Mouse (Mus musculus) mouse embryonic stem cell (cell line): ENCODE results near the gene Adam15.

Source experiments
- in situ Hi-C, 2 experiments: fragments of 300-500 bp; cut with MboI; formaldehyde crosslinking; loops; 1 replicate in 1 of 2; 3 replicates in 1 of 2; pipeline ENCODE4 v1.14.3; 2019 to 2020; ENCODE audit warnings: low sequenced_read_pairs in 2 of 2, low pct_unique_long_range_greater_than_20kb in 1 of 2, mixed read lengths in 1 of 2; ENCODE audit not compliant: unreplicated experiment in 1 of 2

Adam15 gene

DNA sequence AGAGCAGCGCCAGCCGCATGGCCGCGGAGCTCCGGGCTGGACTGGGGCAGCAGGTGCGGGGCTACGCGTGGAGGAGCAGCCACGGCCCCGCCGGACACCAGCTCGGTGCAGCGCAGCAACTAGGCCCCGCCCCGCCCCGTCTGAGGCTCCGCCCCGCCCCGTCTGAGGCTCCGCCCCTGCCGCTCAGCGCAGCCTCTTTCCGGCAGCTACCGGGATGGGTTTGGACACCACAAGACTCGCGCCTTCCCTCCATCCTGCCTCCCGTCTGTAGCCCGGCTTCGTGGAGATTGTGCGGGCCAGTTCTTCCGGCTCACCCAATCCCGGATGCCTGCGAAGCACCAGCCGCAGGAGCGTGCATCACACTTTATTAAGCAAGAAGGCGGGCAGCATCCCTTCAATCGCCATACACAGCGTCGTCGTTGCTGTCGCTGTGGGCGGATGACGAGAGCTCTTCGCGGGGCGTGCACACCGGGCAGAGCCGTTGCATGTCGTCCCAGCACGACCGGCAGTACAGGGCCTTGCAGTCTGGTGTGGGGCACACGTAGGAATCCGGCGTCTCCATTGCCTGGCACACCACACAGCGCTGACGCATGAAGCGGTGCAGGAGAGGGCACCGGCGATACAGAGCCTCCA is at the start of gene Adam15:
TSS of gene Adam15 (minus strand) at position 128 of the 633 bp plus-strand sequence.
- in situ Hi-C loops, result loop anchor here in 1 of 2 experiments (10.0 kb wide), 1 partner anchor 135 kb away; no protein-coding TSS in a partner anchor

DNA sequence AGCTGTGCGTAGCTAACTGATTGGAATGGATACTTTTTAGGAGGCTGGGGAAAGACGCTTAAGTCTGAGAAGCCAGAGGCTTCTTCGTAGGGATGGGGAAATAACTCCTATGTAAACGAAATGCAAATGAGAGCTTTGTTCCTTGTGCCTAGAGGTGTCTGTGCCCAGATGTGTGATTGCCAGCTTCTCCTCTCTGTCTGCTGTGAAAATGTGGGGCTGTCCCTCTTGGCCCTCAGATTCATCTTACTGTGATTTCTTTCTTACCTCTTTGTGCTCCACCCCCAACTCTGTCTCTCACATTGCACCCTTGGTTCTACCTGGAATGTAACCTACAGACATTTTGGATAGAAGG is 46.8 kb upstream of the Adam15 start:
- in situ Hi-C loops, result no loop called here

DNA sequence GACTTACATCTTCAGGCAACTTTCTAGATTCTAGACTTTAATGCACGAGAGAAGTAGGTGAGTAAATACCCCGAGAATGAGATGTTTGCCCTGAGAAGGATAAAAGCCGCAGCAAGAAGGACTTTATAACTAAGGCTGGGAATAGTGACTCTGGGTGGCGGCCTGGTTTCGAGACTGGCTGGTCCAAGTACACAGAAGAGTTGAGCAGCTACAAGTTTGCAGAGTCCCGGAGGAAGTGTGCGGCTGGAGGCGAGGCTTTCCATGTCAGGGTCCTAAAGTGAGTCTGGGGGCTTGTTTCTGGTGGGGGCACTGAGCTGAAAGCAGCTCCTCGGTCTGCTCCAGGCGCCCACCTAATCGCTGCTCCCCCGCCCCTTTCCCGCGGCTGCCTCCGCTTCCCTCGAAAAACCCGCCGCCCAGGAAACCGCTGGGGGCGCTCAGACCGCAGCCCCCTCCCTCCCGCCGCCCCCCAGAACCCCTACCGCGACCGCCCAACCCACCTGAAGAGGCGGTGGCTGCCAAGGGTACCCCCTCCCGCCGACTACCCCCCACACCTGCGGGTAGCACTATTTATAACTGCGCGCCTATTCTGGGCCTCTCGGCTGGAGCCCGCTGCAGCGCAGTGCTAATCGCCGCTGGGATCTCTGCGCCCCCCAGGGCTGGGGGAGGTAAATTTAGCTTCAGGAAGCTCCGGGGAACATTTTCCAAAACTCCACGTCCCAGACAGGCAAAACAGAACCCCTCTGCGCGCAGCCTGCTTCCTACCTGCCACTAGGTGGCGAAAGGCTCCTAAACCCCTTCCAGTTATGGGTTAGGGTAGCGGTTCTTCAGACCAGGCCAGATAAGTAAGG is 46.2 kb upstream of the Adam15 start:
- in situ Hi-C loops, result no loop called here

DNA sequence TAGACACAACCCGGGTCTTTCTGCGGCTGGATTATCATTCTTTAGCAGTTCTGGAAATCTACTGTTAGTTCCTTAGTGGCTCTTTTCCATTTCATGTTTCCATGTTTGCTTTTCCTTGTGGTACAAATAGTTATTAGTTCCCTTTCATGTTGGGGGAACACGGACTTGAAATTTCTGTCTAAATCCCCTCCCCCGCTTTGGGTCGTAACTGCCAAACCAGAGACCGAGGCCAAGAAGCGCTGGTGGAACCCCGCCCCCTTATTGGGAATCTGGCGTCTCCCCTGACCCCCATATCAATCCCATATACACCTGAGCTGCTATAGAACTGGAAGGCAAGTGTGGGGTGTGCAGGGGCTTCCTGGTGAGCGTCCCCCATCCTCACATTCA is 45.6 kb upstream of the Adam15 start:
- in situ Hi-C loops, result no loop called here

DNA sequence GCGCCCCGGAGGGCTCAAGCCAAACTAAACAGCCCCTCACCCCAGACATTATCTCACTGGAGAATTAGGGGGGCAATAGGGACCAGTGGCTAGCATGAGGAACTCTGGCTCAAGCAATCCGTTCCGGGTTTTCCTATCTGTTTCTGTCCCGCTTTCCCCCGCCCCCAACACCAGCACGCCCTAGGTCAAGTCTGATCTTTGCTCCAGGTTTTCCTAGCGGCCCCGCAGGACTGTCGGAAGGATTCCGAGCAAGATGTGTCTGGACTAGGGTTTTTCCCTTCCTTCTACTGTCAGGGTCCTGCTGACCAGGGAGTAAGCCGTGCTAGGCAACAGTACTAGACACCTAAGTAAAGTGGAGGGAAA is 45.1 kb upstream of the Adam15 start:
- in situ Hi-C loops, result no loop called here

DNA sequence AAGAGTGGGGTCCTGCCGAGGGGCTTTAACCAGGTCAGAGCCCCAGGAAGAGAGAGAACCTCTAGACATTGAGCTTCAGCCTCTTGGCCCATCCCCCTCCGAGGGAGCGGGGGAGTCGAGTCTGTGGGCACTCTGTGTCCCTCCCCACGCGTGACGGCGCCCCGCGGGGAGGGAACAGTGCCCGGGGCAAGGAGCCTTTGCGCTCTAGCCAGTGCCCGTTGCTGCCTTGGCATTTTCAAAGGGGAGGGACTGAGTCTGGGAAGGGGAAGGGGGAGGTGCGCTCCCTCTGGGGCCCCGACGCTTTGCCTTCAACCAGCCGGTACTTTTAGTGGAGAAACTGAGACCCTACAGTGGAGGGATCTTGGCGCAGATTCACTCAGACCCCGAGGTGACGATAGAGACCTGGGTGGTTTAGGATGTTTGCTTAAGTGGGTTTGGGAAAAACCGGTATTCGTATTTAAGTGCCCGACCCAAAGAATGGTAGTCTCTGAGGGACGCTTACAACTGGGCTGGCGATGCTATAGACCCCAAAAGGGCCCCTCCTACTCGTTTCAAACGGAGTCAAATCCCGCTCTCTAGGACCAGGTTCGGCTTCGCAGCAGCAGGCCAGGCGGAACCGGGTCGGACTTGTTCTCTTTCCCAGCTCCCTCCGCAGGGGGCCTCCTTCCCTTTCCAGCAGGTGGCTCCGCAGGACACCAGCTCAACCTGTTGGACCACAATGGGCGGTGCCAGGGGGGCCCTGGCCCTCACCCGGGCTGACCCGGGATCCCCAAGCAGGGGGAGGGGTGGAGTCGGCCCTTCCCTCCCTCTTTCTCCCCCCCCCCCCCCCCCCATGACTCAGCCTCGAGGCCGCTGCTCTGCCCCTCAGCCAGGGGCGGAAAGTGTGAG is 44.5 kb upstream of the Adam15 start, which contains the start of gene Zbtb7b:
TSS of gene Zbtb7b (minus strand) at position 771 of the 888 bp plus-strand sequence.
- in situ Hi-C loops, result no loop called here

DNA sequence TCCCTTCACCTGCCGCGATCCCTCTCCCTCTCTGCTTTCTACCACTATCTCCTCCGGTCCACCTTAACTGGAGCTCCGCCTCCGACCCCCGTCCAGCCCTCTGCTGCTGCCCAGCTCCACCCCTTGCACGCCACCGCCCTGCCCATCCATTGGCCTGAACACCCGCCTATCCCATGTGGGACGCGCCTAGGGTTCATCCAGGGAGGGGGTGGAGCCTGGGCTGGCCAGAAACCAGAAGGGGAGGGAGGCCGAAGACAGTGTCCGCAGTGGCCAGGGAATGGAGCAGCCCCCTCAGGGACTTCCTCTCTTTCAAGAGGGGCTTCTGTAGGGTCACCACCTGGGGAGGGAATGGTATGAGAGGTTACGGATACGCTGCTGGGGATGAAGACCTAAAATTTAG is 43.8 kb upstream of the Adam15 start:
- in situ Hi-C loops, result no loop called here

DNA sequence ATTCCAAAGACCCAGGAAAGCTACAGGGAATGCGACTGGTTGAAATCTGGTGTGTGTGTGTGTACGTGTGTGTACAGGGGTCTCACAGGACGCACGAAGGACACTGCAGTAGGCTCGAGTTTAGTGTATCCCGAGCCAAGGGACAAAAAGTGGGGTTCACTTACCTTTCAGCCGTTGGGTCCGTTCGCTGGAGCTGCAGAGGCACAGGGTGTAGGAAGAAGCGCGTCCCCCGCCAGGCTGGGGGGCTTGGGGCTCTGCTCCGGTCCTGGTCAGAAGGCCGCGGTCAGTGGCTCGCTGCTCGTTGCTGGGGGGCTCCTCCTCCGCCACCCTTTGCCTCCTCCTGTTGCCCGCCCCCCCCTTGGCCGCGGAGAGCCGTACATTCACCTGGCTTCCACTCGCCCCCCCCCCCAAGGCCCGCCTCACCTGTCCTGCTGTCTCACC is 43.1 kb upstream of the Adam15 start:
- in situ Hi-C loops, result no loop called here

DNA sequence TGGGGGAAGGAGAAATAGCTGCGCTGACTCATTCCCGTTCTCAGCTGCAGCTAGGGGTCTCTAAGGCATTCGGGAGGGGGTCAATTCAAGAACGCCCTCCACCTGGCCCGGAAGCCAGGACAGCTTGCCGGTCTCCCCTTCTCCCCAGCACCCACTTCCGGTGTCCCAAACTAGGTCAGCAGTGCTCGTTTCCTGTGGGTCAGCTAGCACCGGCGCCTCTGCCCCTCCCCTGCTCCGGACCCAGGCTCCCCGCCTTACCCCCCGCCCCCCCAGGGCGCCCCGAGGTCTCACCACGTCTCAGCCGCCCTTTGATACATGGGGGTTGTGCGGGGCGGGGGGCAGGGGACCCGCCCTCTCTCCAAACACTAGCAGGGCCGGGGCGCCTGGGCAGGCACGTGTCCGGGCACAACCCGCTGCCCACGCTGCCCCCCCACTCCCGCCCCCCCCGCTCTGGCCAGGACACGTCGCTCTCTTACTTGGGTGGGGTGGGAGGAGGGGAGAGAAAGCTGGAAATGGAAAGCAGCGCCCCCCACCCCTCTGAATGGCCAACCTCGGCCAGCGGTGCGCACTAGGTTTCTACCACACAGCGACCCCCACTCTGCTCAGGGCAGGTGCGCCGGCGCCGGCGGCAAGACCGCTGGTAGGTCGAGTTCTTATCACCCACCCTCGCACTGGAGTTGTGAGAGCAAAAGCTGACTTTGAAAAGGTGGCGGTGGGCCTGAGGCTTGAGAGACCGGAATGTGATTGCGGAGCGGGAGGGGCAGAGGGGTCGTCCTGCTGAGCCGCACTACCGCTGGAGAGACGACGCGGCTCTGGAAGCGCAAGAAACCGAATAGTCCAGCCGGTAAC is 42.1 kb upstream of the Adam15 start:
- in situ Hi-C loops, result no loop called here

DNA sequence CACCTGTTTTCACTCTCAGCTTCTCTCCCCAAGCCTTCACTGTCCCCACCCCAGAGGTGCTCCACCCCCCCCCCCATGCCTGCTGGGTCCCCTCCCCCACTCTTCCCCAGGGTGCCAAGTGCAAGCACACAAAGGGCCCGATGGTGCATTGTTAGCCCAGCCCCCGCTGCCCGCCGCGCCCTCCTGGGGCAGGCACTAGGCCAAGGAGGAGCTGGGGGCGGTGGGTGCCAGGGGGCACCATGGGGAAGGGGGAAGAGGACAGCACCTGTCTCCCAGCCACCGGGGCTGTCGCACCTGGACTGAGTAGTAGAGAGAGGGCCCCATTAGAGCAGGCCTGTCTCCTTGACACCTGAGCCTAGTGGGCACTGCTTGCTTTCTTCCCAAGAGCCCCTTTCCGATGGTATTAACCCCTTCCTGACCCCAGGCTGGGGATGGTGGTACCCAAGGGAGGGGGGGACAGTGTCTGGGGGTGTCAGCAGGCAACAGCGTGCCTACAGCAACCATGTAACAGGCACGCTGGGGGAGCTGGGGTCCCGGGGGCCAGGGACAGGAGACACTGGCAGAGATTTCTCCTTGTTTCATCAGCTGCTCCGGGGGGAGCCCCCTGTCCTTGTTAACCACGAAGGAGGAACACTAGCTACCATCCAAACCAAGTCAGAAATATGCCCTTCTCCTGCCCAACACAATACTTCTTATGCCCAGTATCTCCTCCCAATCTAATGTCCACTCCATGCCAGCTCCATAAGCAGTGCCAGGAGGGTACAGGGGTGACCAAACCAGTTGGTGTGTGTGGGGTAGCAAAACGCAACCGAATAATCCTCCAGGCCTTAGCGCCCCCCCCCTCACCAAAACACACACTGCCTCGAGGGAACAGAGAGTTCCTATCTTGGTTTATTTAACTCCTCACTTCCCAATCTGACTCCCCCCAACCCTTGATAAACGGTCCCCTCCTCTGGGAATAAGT is 41.2 kb upstream of the Adam15 start:
- in situ Hi-C loops, result no loop called here

DNA sequence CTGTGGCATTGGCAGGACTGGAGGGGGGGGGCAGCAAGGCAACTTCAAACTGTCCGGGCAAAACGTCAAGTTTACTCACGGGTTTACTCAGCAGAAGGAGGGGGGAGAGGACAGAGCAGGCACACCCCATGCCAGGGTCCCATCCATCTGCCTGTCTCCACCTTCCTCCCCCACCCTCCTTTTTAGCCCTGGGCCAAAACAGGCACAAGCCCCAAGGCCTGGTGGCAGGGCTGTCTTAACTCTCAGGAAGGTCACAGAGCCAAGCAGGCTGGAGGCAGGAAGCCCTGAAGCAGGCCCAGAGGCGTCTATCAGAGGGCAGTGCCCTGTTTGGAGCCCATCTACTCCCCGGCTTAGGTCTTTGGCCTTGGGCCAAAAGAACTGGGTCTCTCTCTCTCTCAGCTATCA is 40.3 kb upstream of the Adam15 start:
- in situ Hi-C loops, result no loop called here

DNA sequence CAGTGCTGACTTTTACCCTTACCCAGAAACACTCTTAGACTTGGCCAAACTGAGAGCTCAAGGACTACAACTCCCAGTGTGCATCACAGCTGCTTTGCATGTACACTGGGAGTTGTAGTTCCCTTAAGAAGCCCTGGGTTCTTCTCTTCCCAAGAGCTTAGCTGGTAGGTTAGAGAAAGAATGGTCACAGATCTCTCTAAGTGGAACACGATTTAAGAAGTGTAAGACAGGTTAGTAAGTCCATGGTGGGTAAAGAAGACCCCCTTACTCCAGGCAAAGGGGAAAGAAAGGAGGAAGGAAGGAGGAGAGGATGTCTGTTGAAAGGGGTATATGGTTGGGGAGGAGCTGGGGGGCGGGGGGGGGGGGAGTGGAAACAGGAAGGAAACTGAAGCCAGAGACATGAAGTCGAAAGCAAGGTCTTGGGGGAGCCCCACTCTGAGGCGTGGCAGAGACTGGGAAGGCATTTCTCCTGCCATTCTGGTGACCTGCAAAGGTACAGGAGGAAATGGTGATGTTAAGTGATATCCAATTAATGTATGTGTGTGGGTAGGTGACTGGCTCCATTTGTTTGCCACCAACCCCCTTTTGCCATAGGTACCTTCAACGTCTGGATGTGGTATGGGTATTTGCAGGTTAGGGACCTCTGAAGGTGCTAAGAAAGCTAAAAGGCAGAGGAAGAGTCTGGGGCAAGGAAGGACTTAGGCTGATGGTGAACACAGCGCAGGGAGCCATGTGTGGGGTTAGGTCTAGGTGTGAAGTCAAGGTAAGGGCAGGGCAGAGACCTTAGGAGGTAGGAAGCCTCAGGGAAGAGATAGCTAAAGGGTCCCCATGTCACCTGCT is 39.3 kb upstream of the Adam15 start:
- in situ Hi-C loops, result no loop called here

DNA sequence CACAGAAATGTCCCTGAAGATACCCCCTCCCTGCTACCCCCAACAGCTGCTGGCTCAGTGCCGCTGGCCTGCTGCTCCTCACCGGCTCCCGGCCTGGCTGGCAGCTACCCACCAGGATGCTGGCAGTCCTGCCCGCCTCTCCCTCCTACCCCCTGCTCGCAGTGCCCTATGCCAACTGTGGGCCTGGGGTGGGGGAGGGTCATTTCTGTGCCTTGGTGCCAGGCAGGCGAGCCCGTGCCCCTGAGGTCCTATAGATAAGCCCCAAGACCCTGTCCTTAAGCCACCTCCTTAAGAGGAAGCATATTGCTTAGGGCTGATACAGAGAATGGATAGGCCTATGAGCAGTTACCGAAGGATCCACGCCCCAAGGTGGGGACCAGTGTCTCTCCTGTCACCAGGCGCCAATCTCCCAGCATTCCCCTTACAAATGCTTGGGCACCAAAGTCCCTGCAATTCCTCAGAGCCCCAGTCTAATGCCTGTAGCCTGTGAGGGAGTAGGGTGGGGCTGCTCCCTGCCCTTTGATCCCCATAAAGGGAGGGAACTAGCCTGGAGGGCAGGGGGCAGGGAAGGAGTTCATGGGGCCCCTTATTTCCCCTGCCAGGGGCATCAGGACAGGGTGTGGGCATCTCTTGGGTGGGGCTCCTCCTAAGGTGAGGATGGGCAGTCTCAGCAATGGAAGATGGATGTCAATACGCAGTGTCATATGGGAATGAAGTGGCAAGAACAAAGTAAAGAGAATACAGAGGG is 38.5 kb upstream of the Adam15 start:
- in situ Hi-C loops, result no loop called here

DNA sequence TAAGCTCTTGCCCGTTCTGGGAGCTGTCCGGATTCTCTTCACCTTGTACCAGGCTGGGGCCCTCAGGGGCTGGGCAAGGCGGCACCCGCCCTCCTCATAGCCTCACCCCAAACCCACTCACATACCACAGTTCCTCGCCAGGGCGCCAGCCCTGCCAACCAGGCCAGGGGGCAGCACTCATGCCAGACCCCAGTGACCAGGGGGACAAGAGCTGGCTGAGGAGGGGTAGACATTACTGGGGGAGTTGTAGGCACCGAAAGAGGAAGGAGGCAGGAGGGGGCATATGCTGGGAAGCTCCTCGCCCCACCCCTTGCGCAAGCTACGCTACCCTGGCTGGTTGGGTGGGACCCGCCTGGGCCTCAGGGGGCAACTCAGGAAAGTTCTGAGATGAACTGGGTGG is 37.8 kb upstream of the Adam15 start:
- in situ Hi-C loops, result no loop called here

DNA sequence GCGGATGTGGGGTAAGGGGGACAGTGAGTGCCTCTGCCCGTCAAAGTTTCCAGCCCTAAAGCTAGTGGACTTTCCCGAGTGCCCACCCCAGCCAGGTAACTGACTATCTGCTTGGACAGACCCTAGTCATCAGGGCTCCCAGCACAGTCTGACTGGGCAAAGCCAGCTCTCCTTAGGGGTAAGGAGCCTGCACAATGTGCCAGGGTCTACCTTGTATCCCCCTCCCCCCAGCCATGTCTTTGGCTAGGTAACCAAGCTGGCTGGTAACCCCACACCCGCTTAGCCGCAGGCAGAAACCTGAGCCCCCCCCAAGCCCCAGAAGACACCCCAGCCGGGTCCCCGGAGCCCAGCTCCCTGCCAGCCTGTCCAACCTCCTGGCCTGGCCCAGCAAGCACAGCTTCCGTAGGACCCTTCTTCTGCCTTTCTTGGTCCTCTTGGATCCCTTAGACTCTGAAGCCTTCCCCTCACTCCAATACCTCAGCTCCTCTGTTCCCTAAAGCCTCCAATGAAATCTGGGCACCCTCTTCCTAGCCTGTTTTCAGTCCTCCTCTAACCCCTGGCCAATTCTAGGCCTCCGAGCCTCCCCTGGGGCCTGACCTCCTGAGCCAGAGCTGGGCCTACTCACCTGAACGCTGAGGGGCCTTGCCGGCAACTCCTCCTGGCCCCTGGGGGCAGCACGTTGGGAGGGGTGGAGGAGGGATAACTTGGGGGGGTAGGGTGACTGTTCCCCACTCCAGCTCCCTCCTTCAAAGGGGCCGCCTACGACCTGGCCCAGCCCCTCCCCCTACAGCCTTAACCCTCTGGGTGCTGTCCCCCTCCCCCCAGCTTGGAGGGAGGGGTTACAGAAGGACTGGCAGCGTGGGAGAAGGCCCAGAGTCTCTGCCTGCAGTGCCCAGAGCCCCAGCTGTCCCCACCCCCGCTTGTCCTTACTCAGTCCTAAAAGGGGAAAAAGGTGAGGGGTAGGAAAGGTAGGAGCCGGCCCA is 36.9 kb upstream of the Adam15 start:
- in situ Hi-C loops, result no loop called here
